Mouse (Mus musculus) ovary, postnatal 14 days (tissue): ENCODE data around the gene Prss48.
A peak's percentile ranks its signal among the peaks of the same experiment; 100 is the strongest.
"Not testable (repeated sequence)": the region's sequence is repeated elsewhere in the genome, so short reads cannot be mapped to it uniquely, and the experiment has no call there.

ENCODE experiments used
- DNase-seq: peaks from one replicate; pipeline ENCODE4 v3.0.0; 2022; ENCODE audit warnings: low spot score

Prss48 gene

GRCm38 (mm10) chr3:86002940-86003339 is 649 bp upstream of the Prss48 start:
- DNase-seq: no peak

- no peak for DNase-seq
Measured at GRCm38 (mm10) chr3:86001271-86001670, 1.0 kb downstream of the Prss48 start.

- no peak for DNase-seq
Measured at GRCm38 (mm10) chr3:85994645-85995044, 7.6 kb downstream of the Prss48 start.

GRCm38 (mm10) chr3:85993744-85994143 is 8.5 kb downstream of the Prss48 start:
- DNase-seq: no peak

- no peak for DNase-seq
Measured at GRCm38 (mm10) chr3:85991802-85992156, 10.5 kb downstream of the Prss48 start.

GRCm38 (mm10) chr3:85991140-85991801 is 11.0 kb downstream of the Prss48 start:
- no peak for DNase-seq

GRCm38 (mm10) chr3:85987225-85987624 is 15.1 kb downstream of the Prss48 start:
- DNase-seq: no peak

GRCm38 (mm10) chr3:85984537-85984936 is 17.8 kb downstream of the Prss48 start:
- DNase-seq: no peak

GRCm38 (mm10) chr3:85981761-85982160 is 20.5 kb downstream of the Prss48 start:
- not testable (repeated sequence) for DNase-seq

GRCm38 (mm10) chr3:85980036-85980435 is 22.3 kb downstream of the Prss48 start:
- DNase-seq: no peak

GRCm38 (mm10) chr3:85974451-85974850 is 27.8 kb downstream of the Prss48 start:
- no peak for DNase-seq

GRCm38 (mm10) chr3:85973376-85974140 is 28.7 kb downstream of the Prss48 start:
- DNase-seq: no peak

- DNase-seq: peak; percentile 18
Measured at GRCm38 (mm10) chr3:85971599-85971975, 30.7 kb downstream of the Prss48 start.

GRCm38 (mm10) chr3:85970742-85971598 is 31.3 kb downstream of the Prss48 start, which contains the start of gene Sh3d19:
Gene Sh3d19 (plus strand): TSS chr3:85971109.
- peak; percentile 75 for DNase-seq

- DNase-seq: no peak
Measured at GRCm38 (mm10) chr3:85969040-85969439, 33.3 kb downstream of the Prss48 start.

GRCm38 (mm10) chr3:85965479-85965878 is 36.8 kb downstream of the Prss48 start:
- no peak for DNase-seq

- DNase-seq: no peak
Measured at GRCm38 (mm10) chr3:85961134-85961533, 41.2 kb downstream of the Prss48 start.

GRCm38 (mm10) chr3:85959669-85960068 is 42.6 kb downstream of the Prss48 start:
- no peak for DNase-seq

GRCm38 (mm10) chr3:85955704-85956103 is 46.6 kb downstream of the Prss48 start:
- no peak for DNase-seq

- no peak for DNase-seq
Measured at GRCm38 (mm10) chr3:85955269-85955668, 47.0 kb downstream of the Prss48 start.

- no peak for DNase-seq
Measured at GRCm38 (mm10) chr3:85952696-85953283, 49.5 kb downstream of the Prss48 start.

- no peak for DNase-seq
Measured at GRCm38 (mm10) chr3:85950914-85951313, 51.4 kb downstream of the Prss48 start.
